Mouse (Mus musculus) naive thymus-derived CD4-positive, alpha-beta T cell, adult 2 months (primary cell): ENCODE results near the gene Ncoa3.

Source experiments
- DNase-seq: peaks from one replicate; pipeline ENCODE4 v3.0.0-alpha.2; 2011; ENCODE audit warnings: low read depth

The Ncoa3 gene

GRCm38 (mm10) chr2:165970767-165971166 lies 21.7 kb upstream of the Ncoa3 start:
- DNase-seq: no peak

GRCm38 (mm10) chr2:165974383-165974782 lies 18.1 kb upstream of the Ncoa3 start:
- no peak for DNase-seq

- no peak for DNase-seq
Measured at GRCm38 (mm10) chr2:165976186-165976585, 16.2 kb upstream of the Ncoa3 start.

GRCm38 (mm10) chr2:165976874-165977273 lies 15.6 kb upstream of the Ncoa3 start:
- no peak for DNase-seq

GRCm38 (mm10) chr2:165978119-165978518 lies 14.3 kb upstream of the Ncoa3 start:
- peak; percentile 38 for DNase-seq

GRCm38 (mm10) chr2:165981248-165981977 lies 11.0 kb upstream of the Ncoa3 start:
- DNase-seq: no peak

- peak; percentile 96 for DNase-seq
Measured at GRCm38 (mm10) chr2:165982512-165983389, 9.7 kb upstream of the Ncoa3 start.

- no peak for DNase-seq
Measured at GRCm38 (mm10) chr2:165984318-165984717, 8.1 kb upstream of the Ncoa3 start.

GRCm38 (mm10) chr2:165984891-165985290 lies 7.5 kb upstream of the Ncoa3 start:
- DNase-seq: no peak

- no peak for DNase-seq
Measured at GRCm38 (mm10) chr2:165985581-165985980, 6.9 kb upstream of the Ncoa3 start.

GRCm38 (mm10) chr2:165986921-165987453 lies 5.4 kb upstream of the Ncoa3 start:
- DNase-seq: peak; percentile 69

GRCm38 (mm10) chr2:165993173-165993900 lies 901 bp downstream of the Ncoa3 start:
- DNase-seq: peak; percentile 56

GRCm38 (mm10) chr2:165994341-165994740 lies 1.9 kb downstream of the Ncoa3 start:
- no peak for DNase-seq

- DNase-seq: no peak
Measured at GRCm38 (mm10) chr2:165995711-165996110, 3.3 kb downstream of the Ncoa3 start.

- no peak for DNase-seq
Measured at GRCm38 (mm10) chr2:165996130-165996529, 3.7 kb downstream of the Ncoa3 start.

GRCm38 (mm10) chr2:165997256-165997967 lies 5.0 kb downstream of the Ncoa3 start:
- no peak for DNase-seq

- no peak for DNase-seq
Measured at GRCm38 (mm10) chr2:165998969-165999368, 6.5 kb downstream of the Ncoa3 start.

- DNase-seq: no peak
Measured at GRCm38 (mm10) chr2:165999790-166000189, 7.4 kb downstream of the Ncoa3 start.

- no peak for DNase-seq
Measured at GRCm38 (mm10) chr2:166000242-166000641, 7.8 kb downstream of the Ncoa3 start.

- DNase-seq: no peak
Measured at GRCm38 (mm10) chr2:166000769-166001168, 8.3 kb downstream of the Ncoa3 start.

- DNase-seq: peak; percentile 47
Measured at GRCm38 (mm10) chr2:166001362-166001761, 8.9 kb downstream of the Ncoa3 start.

GRCm38 (mm10) chr2:166001768-166002167 lies 9.3 kb downstream of the Ncoa3 start:
- DNase-seq: no peak
